Mouse (Mus musculus) stomach, postnatal 0 days (tissue): ENCODE measurements around the gene Map2k6. TPM values are rescaled to one million over a fixed set of nuclear protein-coding genes. Genes with fewer than 3 reads are reported as not detected.
A peak's percentile ranks its signal among the peaks of the same experiment; 100 is the strongest.

Source experiments
- ATAC-seq: fragments of 200-750 bp; cut with Nextera tagmentation; 2 replicates; pipeline ENCODE4 v1.8.0; 2017; ENCODE audit not compliant: low FRiP score, low TSS enrichment
- DNase-seq: peaks from one replicate; pipeline ENCODE4 v3.0.0-alpha.2; 2016; ENCODE audit warnings: low spot score
- H3K27ac ChIP-seq: fragments of 300-500 bp; sonication (generic); replicated peaks from 2 replicates; pipeline ENCODE4 v1.5.1; 2014; ENCODE audit warnings: mild to moderate bottlenecking, control low read depth
- H3K27me3 ChIP-seq: fragments of 300-500 bp; sonication (generic); 2 replicates; pipeline ENCODE4 v1.6.1; 2014; ENCODE audit warnings: low read length; ENCODE audit not compliant: control insufficient read depth, insufficient read depth
- H3K36me3 ChIP-seq: fragments of 300-500 bp; sonication (generic); 2 replicates; pipeline ENCODE4 v1.6.1; 2014; ENCODE audit warnings: low read length, mixed read lengths; ENCODE audit not compliant: control insufficient read depth, insufficient read depth
- H3K4me1 ChIP-seq: fragments of 300-500 bp; sonication (generic); replicated peaks from 2 replicates; pipeline ENCODE4 v1.6.1; 2014; ENCODE audit warnings: antibody characterized with exemption; ENCODE audit not compliant: control insufficient read depth, insufficient read depth
- H3K4me2 ChIP-seq: fragments of 300-500 bp; sonication (generic); replicated peaks from 2 replicates; pipeline ENCODE4 v1.6.1; 2014; ENCODE audit warnings: low read depth, mild to moderate bottlenecking, control low read depth, moderate library complexity
- H3K4me3 ChIP-seq: fragments of 300-500 bp; sonication (generic); 2 replicates; pipeline ENCODE4 v1.5.1; 2014; ENCODE audit warnings: low read depth, low read length, control low read depth
- H3K9ac ChIP-seq: fragments of 300-500 bp; sonication (generic); 2 replicates; pipeline ENCODE4 v1.6.1; 2014; ENCODE audit warnings: mild to moderate bottlenecking, low read length, control low read depth, mixed read lengths
- H3K9me3 ChIP-seq: fragments of 300-500 bp; sonication (generic); 2 replicates; pipeline ENCODE4 v1.6.1; 2016; ENCODE audit warnings: low read length; ENCODE audit not compliant: control insufficient read depth
- CTCF ChIP-seq: IDR thresholded peaks from 2 replicates; pipeline ENCODE4 v1.5.1; 2016; ENCODE audit warnings: antibody characterized with exemption, low read depth, mild to moderate bottlenecking, moderate library complexity
- EP300 ChIP-seq: optimal IDR thresholded peaks from 2 replicates; pipeline ENCODE3; 2016; ENCODE audit warnings: antibody characterized with exemption
- WGBS: fragments of 180-500 bp; shearing (Covaris S2); extraction: QIAGEN DNeasy Blood & Tissue Kit; methylation state at CpG from one replicate; pipeline ENCODE4 v1.1.7; 2014; 5-methylcytosine and 5-hydroxymethylcytosine counted together
- polyA plus RNA-seq: library from polyadenylated mRNA; unstranded; fragments of >200 nt; fragmentation: Nextera tagmentation; extraction: Ambion mirVana; gene quantifications from 2 replicates; pipeline ENCODE4 v1.2.1, GENCODE M21; 2015

Gene Map2k6
- polyA plus RNA-seq, 1 experiment from 2014 or later, result 6.0 TPM

DNA sequence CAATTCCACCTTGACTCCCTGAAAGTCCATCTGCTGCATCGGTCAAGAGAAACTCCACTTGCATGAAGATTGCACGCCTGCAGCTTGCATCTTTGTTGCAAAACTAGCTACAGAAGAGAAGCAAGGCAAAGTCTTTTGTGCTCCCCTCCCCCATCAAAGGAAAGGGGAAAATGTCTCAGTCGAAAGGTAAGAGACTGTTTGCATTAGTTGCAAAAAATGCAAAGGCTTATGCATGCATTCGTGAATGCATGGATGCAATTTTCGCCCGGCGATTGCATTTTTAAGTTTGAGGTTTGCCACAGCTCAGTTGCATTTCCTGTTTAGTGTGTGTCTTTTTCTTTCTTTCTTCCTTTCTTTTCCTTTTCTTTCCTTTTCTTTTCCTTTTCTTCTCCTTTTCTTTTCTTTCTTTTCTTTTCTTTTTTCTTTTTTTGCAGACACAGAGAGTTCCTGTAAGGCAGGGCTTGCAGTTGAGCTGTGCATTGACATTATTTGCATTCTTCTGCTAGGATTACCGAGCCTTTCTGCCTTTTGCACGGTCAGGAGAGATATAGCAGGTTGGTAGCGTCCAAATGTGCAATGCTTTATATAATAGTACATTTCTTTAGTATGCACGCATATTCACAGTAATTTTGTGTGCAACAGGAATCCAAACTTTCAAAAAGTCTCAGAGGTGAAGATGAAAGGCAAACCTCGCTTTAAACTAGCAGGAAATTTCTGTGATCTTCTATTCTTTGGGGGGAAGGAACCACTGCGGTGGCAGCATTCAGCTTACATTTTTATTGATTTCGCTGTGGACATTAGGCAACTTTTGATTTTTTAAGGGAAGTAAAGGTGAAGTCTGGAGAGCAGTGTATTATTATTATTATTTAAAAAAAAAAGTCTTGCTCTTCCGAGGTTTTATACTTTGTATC, 573 bp downstream of the Map2k6 start:
- ATAC-seq (no peak), DNase-seq (no peak)
- TF ChIP-seq CTCF (no peak), EP300 (no peak)
- Histone ChIP-seq H3K9me3 (no peaks in the 10 kb centered on the region), H3K9ac (peak overlapping the region; percentile 60), H3K27ac (no peak overlapping the region), H3K4me3 (peak overlapping the region; percentile 60), H3K36me3 (no peaks in the 10 kb centered on the region), H3K4me1 (no peaks in the 10 kb centered on the region), H3K27me3 (no peaks in the 10 kb centered on the region), H3K4me2 (peak overlapping the region; percentile 77)
- 5% methylated on average over 15 of the region's 15 CpGs for WGBS

DNA sequence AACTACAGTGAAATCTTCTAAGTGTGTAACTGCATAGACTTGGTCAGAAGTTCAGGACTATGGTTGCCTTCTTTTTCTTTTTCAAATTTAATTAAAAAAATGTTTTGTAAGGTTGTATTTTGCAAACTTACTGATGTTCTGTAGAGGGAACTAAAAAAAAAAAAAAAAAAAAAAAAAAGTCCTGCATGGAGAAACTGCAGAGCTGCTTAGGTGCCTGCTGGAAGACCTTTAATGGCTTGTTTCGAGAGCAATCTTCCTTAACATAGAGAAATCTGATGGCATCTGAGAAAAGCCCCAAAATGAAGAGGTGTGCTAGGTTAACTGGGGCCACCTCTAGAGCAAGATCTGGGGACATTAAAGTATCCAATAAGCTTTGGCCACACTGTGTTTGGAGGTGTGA, 1.4 kb downstream of the Map2k6 start:
- ATAC-seq, result no peak
- H3K4me2 ChIP-seq, result peak overlapping the region; percentile 77
- H3K36me3 ChIP-seq, result no peaks in the 10 kb centered on the region
- peak overlapping the region; percentile 60 for H3K4me3 ChIP-seq
- no peaks in the 10 kb centered on the region for H3K9me3 ChIP-seq
- TF ChIP-seq CTCF (no peak), EP300 (no peak)
- H3K9ac ChIP-seq, result 0 out of 2 replicates have a peak overlapping the region, but pooled peaks have one; percentile 60
- DNase-seq, result no peak
- no peaks in the 10 kb centered on the region for H3K27me3 ChIP-seq
- no peak overlapping the region for H3K27ac ChIP-seq
- 0 out of 2 replicates have a peak, but pooled peaks cover under 1% of the 10 kb centered on the region for H3K4me1 ChIP-seq
- 47% methylated on average over 1 of the region's 1 CpGs for WGBS

DNA sequence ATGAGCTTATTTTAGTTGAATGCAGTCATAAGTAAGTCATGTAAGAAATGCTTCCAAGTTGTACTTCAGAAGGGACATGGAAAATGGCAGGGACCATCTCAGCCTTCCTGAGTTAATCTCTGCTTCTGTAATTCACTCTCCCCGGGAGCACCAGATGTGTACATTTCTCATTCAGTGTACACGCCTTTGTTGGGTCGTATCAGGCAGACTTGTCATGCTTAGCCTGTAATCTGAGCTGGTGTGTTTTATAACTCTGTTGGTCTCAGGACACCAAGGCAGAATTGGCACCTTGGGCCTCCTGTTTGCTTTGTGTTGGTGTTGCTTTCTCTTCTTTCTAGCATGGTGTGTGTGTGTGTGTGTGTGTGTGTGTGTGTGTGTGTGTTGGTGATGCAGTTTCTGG, 3.7 kb downstream of the Map2k6 start:
- Histone ChIP-seq H3K27ac (no peak overlapping the region), H3K4me1 (0 out of 2 replicates have a peak, but pooled peaks cover 3% of the 10 kb centered on the region)

DNA sequence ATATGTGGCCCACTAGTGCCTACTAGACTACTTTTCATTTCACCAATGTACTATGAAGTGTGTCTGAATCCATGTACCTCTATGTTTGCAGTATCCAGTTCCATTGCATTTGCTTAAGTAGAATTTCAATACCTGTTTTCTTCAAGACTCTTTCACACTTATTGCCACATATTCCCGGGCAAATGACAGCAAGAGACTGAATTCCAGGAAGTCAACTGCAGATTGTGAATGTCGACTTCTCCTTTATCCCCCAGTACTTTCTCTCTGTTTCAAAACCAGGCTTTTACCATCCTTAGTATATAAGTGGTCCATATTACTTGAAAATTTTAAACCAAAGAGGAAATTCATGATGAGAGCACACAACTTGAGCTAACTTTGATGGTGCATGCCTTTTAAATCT, 4.7 kb downstream of the Map2k6 start:
- Histone ChIP-seq H3K36me3 (no peaks in the 10 kb centered on the region), H3K9ac (no peak overlapping the region), H3K4me3 (no peak overlapping the region), H3K27me3 (no peaks in the 10 kb centered on the region), H3K4me1 (0 out of 2 replicates have a peak, but pooled peaks cover 3% of the 10 kb centered on the region), H3K9me3 (no peaks in the 10 kb centered on the region), H3K27ac (no peak overlapping the region), H3K4me2 (no peak overlapping the region)
- no peak for DNase-seq
- WGBS, result 80% methylated on average over 2 of the region's 2 CpGs
- no peak for ATAC-seq
- TF ChIP-seq CTCF (no peak), EP300 (no peak)

More for the DNA sequence above, 3.7 kb downstream of the Map2k6 start:
- Histone ChIP-seq H3K9me3 (no peaks in the 10 kb centered on the region), H3K4me3 (no peak overlapping the region), H3K36me3 (no peaks in the 10 kb centered on the region), H3K27me3 (no peaks in the 10 kb centered on the region), H3K9ac (no peak overlapping the region), H3K4me2 (no peak overlapping the region; the same call in 1 of the 2 replicates)
- no peak for ATAC-seq
- peak; percentile 33 for DNase-seq
- TF ChIP-seq CTCF (no peak), EP300 (no peak)
- 16% methylated on average over 3 of the region's 3 CpGs for WGBS

DNA sequence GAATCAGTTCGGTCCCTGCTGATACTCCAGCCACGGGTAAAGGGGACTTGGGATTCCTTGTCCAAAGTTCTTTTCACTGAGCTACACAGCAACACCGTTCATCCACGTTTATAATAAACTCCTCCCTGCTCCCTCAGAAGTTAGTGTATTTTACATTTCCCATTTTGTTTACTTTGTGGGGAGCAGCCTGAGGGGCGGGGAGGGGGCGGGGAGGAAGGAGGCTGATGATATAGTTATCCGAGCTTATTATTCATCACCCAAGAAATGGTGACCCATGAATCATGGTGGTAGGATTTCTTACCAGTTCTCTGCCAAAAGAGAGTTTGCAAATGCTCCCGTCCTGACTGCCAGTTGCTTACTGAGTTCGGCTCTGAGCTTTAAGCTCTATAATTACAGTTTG, 6.7 kb downstream of the Map2k6 start:
- H3K4me1 ChIP-seq, result 0 out of 2 replicates have a peak, but pooled peaks cover 3% of the 10 kb centered on the region
- DNase-seq (peak; percentile 73), ATAC-seq (peak; percentile 73)
- H3K9me3 ChIP-seq, result no peaks in the 10 kb centered on the region
- TF ChIP-seq EP300 (no peak), CTCF (no peak)
- peak overlapping the region; percentile 44 for H3K4me2 ChIP-seq
- H3K27me3 ChIP-seq, result no peaks in the 10 kb centered on the region
- no peak overlapping the region; the same call in 1 of the 2 replicates for H3K4me3 ChIP-seq
- H3K27ac ChIP-seq, result peak overlapping the region; percentile 58
- H3K9ac ChIP-seq, result no peak overlapping the region
- WGBS, result 18% methylated on average over 9 of the region's 9 CpGs
- no peaks in the 10 kb centered on the region for H3K36me3 ChIP-seq

GRCm38 (mm10) chr11:110409131-110409530, 10.2 kb downstream of the Map2k6 start:
- DNase-seq (no peak), ATAC-seq (no peak)
- H3K27ac ChIP-seq, result no peak overlapping the region
- no peaks in the 10 kb centered on the region for H3K36me3 ChIP-seq
- TF ChIP-seq EP300 (no peak), CTCF (peak; percentile 26; the same call in 1 of the 2 replicates)
- H3K9ac ChIP-seq, result no peak overlapping the region
- H3K4me2 ChIP-seq, result no peak overlapping the region
- H3K4me1 ChIP-seq, result 0 out of 2 replicates have a peak, but pooled peaks cover 3% of the 10 kb centered on the region
- 86% methylated on average over 12 of the region's 12 CpGs for WGBS
- H3K9me3 ChIP-seq, result no peaks in the 10 kb centered on the region
- no peaks in the 10 kb centered on the region for H3K27me3 ChIP-seq
- H3K4me3 ChIP-seq, result no peak overlapping the region
